Mouse (Mus musculus) spleen, adult 2 months (tissue): ENCODE measurements around the gene Psme2. TPM values are rescaled to one million over a fixed set of nuclear protein-coding genes. Genes with fewer than 3 reads are reported as not detected.

Experiments
- DNase-seq, 2 experiments: peaks; one replicate each; pipeline versions ENCODE4 v3.0.0 to v3.0.0-alpha.2; 2012 to 2021; ENCODE audit warnings: low spot score in 2 of 2, low read depth in 1 of 2
- H3K27ac ChIP-seq: fragments of 200-500 bp; 2 replicates; pipeline ENCODE4 v1.5.1; 2012; ENCODE audit warnings: low read length, inconsistent platforms; ENCODE audit not compliant: insufficient read depth
- H3K27me3 ChIP-seq: fragments of 200-500 bp; 2 replicates; pipeline ENCODE4 v1.6.1; 2012; ENCODE audit warnings: mild to moderate bottlenecking, moderate library complexity, low read length, inconsistent platforms; ENCODE audit not compliant: control insufficient read depth, insufficient read depth
- H3K36me3 ChIP-seq: fragments of 200-500 bp; 2 replicates; pipeline ENCODE4 v1.6.1; 2012; ENCODE audit warnings: mild to moderate bottlenecking, low read length, inconsistent platforms; ENCODE audit not compliant: control insufficient read depth, insufficient read depth
- H3K4me1 ChIP-seq: fragments of 200-500 bp; 2 replicates; pipeline ENCODE4 v1.6.1; 2011; ENCODE audit warnings: inconsistent platforms; ENCODE audit not compliant: control insufficient read depth, insufficient read depth, insufficient read length
- H3K4me3 ChIP-seq: fragments of 200-500 bp; 2 replicates; pipeline ENCODE4 v1.5.1; 2011; ENCODE audit warnings: mild to moderate bottlenecking, inconsistent platforms; ENCODE audit not compliant: insufficient read depth, insufficient read length; ENCODE audit errors: extremely low read depth
- CTCF ChIP-seq: fragments of 200-500 bp; IDR thresholded peaks from 2 replicates; pipeline ENCODE4 v1.5.1; 2011; ENCODE audit warnings: mild to moderate bottlenecking, inconsistent platforms; ENCODE audit not compliant: insufficient read depth, insufficient read length, insufficient replicate concordance; ENCODE audit errors: extremely low read depth
- POLR2A ChIP-seq: fragments of 200-500 bp; IDR thresholded peaks from 2 replicates; pipeline ENCODE4 v1.6.1; 2011; ENCODE audit warnings: low read depth, low read length, inconsistent platforms
- WGBS: fragments of 180-500 bp; shearing (Covaris S2); methylation state at CpG from one replicate; pipeline ENCODE4 v1.1.7; 2018; 5-methylcytosine and 5-hydroxymethylcytosine counted together
- polyA plus RNA-seq: library from polyadenylated mRNA; depleted of rRNA; stranded (reverse); fragments of >200 nt; gene quantifications from 2 replicates; pipeline ENCODE4 v1.2.3, GENCODE M21; 2012

The Psme2 gene
- polyA plus RNA-seq, 1 experiment, result 67.7 TPM

- Histone ChIP-seq H3K4me3 (peak overlapping the region; percentile 83), H3K36me3 (peaks cover 20% of the 10 kb centered on the region), H3K4me1 (peaks cover 3% of the 10 kb centered on the region; the same call in 1 of the 2 replicates), H3K27me3 (no peaks in the 10 kb centered on the region), H3K27ac (peak overlapping the region; percentile 91)
- TF ChIP-seq CTCF, result no peak
- TF ChIP-seq POLR2A, result no peak
- peak in 1 of 2 experiments; percentile 56 for DNase-seq
- WGBS, result 10% methylated on average over 6 of the region's 6 CpGs
Observed at GRCm38 (mm10) chr14:55578668-55579269, 12.1 kb downstream of the Psme2 start.

GRCm38 (mm10) chr14:55577871-55578667 is 12.8 kb downstream of the Psme2 start, which contains the start of gene Psme1:
Gene Psme1 (plus strand): TSS chr14:55578123.
- Histone ChIP-seq H3K4me3 (peak within 1 kb of the TSS; percentile 83), H3K27me3 (no peaks in the 10 kb centered on the region), H3K4me1 (peaks cover 3% of the 10 kb centered on the region; the same call in 1 of the 2 replicates), H3K36me3 (peaks cover 20% of the 10 kb centered on the region), H3K27ac (peak within 1 kb of the TSS; percentile 91)
- 1% methylated on average over 30 of the region's 32 CpGs for WGBS
- DNase-seq, result peak; percentile 50 to 86
- peak; percentile 54; the same call in 1 of the 2 replicates for TF ChIP-seq POLR2A
- no peak for TF ChIP-seq CTCF

- DNase-seq, result no peak
- TF ChIP-seq CTCF (no peak), POLR2A (no peak)
- peaks cover 13% of the 10 kb centered on the region for H3K36me3 ChIP-seq
- no peak overlapping the region for H3K4me3 ChIP-seq
- WGBS, result 58% methylated on average over 16 of the region's 16 CpGs
- H3K27me3 ChIP-seq, result no peaks in the 10 kb centered on the region
- peaks cover 3% of the 10 kb centered on the region; the same call in 1 of the 2 replicates for H3K4me1 ChIP-seq
- no peak overlapping the region for H3K27ac ChIP-seq
Observed at GRCm38 (mm10) chr14:55576376-55576775, 14.5 kb downstream of the Psme2 start.

- Histone ChIP-seq H3K4me3 (no peak overlapping the region), H3K27me3 (no peaks in the 10 kb centered on the region), H3K36me3 (peaks cover 7% of the 10 kb centered on the region), H3K4me1 (peaks cover 3% of the 10 kb centered on the region; the same call in 1 of the 2 replicates), H3K27ac (no peak overlapping the region)
- 73% methylated on average over 13 of the region's 13 CpGs for WGBS
- TF ChIP-seq CTCF (no peak), POLR2A (no peak)
- DNase-seq, result no peak
Observed at GRCm38 (mm10) chr14:55575711-55576110, 15.2 kb downstream of the Psme2 start.

- peaks cover 5% of the 10 kb centered on the region; the same call in 1 of the 2 replicates for H3K36me3 ChIP-seq
- no peak for DNase-seq
- 77% methylated on average over 8 of the region's 8 CpGs for WGBS
- no peak within 1 kb of the TSS for H3K27ac ChIP-seq
- no peak within 1 kb of the TSS for H3K4me3 ChIP-seq
- H3K4me1 ChIP-seq, result peaks cover 3% of the 10 kb centered on the region; the same call in 1 of the 2 replicates
- H3K27me3 ChIP-seq, result no peaks in the 10 kb centered on the region
- no peak for TF ChIP-seq CTCF
- TF ChIP-seq POLR2A, result no peak
Observed at GRCm38 (mm10) chr14:55575302-55575701, 15.6 kb downstream of the Psme2 start, which contains the start of gene Fitm1. Gene Fitm1 (plus strand): TSS chr14:55575617.

GRCm38 (mm10) chr14:55571760-55572159 is 19.2 kb downstream of the Psme2 start:
- DNase-seq, result no peak
- no peak overlapping the region for H3K27ac ChIP-seq
- H3K36me3 ChIP-seq, result peaks cover 22% of the 10 kb centered on the region
- no peak for TF ChIP-seq CTCF
- TF ChIP-seq POLR2A, result no peak
- no peaks in the 10 kb centered on the region for H3K4me1 ChIP-seq
- H3K27me3 ChIP-seq, result no peaks in the 10 kb centered on the region
- no peak overlapping the region for H3K4me3 ChIP-seq

- H3K27ac ChIP-seq, result no peak overlapping the region
- no peak for DNase-seq
- TF ChIP-seq POLR2A (no peak), CTCF (no peak)
- no peaks in the 10 kb centered on the region for H3K27me3 ChIP-seq
- H3K36me3 ChIP-seq, result peaks cover 31% of the 10 kb centered on the region
- H3K4me3 ChIP-seq, result no peak overlapping the region
- WGBS, result 80% methylated on average over 2 of the region's 2 CpGs
- H3K4me1 ChIP-seq, result no peaks in the 10 kb centered on the region
Observed at GRCm38 (mm10) chr14:55570588-55570987, 20.3 kb downstream of the Psme2 start.
